Mouse (Mus musculus) MEL (cell line): ENCODE results near the gene Olfr452.

Experiments used
- BHLHE40 ChIP-seq: IDR thresholded peaks from 2 replicates; pipeline ENCODE4 v1.6.1; 2012; ENCODE audit warnings: low read depth, mild to moderate bottlenecking, inconsistent platforms, low read length, improper control_type of control experiment, borderline replicate concordance
- CTCF ChIP-seq, 3 experiments: IDR thresholded peaks in 2 of 3; conservative IDR thresholded peaks in 1 of 3; 2 replicates each; pipeline ENCODE4 v1.5.1; 2011 to 2012; ENCODE audit warnings: low read length in 3 of 3, low read depth in 2 of 3, mild to moderate bottlenecking in 2 of 3, improper control_type of control experiment in 1 of 3, inconsistent platforms in 1 of 3, mixed read lengths in 1 of 3, moderate library complexity in 1 of 3; ENCODE audit not compliant: control insufficient read depth in 1 of 3, insufficient read depth in 1 of 3, poor library complexity in 1 of 3, severe bottlenecking in 1 of 3
- JUND ChIP-seq: IDR thresholded peaks from 2 replicates; pipeline ENCODE4 v1.6.1; 2011; ENCODE audit warnings: low read depth, mild to moderate bottlenecking, improper control_type of control experiment, low read length
- MAX ChIP-seq: IDR thresholded peaks from 2 replicates; pipeline ENCODE4 v1.6.1; 2011; ENCODE audit warnings: low read length, improper control_type of control experiment
- MYC ChIP-seq: IDR thresholded peaks from 2 replicates; pipeline ENCODE4 v1.6.1; 2011; ENCODE audit warnings: low read depth, mild to moderate bottlenecking, low read length, improper control_type of control experiment, moderate library complexity
- NRF1 ChIP-seq: IDR thresholded peaks from 2 replicates; pipeline ENCODE4 v1.6.1; 2014; ENCODE audit warnings: low read depth, mild to moderate bottlenecking, inconsistent platforms, low read length, improper control_type of control experiment, moderate library complexity; ENCODE audit not compliant: poor library complexity, insufficient read depth, severe bottlenecking
- RCOR1 ChIP-seq: IDR thresholded peaks from 2 replicates; pipeline ENCODE4 v1.6.1; 2012; ENCODE audit warnings: low read depth, mild to moderate bottlenecking, inconsistent platforms, low read length, improper control_type of control experiment
- ZC3H11A ChIP-seq: IDR thresholded peaks from 2 replicates; pipeline ENCODE4 v1.6.1; 2012; ENCODE audit warnings: low read depth, mild to moderate bottlenecking, inconsistent platforms, low read length, improper control_type of control experiment

DNA sequence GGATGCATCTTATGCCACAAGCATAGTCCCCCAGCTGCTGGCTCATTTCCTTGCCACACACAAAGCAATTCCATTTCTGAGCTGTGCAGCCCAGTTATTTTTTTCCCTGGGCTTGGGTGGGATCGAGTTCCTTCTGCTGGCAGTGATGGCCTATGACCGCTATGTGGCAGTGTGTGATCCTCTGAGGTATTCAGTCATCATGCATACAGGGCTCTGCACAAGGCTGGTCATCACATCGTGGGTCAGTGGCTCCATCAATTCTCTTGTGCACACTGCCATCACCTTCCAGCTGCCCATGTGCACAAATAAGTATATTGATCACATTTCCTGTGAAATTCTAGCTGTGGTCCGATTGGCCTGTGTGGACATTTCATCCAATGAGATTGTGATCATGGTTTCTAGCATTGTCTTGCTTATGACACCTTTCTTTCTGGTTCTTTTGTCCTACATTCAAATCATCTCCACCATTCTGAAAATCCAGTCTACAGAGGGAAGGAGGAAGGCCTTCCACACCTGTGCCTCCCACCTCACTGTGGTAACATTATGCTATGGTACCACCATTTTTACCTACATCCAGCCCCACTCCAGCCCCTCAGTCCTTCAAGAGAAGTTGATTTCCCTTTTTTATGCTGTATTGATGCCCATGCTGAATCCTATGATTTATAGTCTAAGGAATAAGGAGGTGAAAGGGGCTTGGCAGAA is 5.5 kb downstream of the Olfr452 start:
- TF ChIP-seq MYC (no peak), RCOR1 (no peak), ZC3H11A (no peak), JUND (no peak), CTCF (IDR thresholded peaks at IDR 0.05 in 2 of 3, conservative IDR thresholded peaks at IDR 0.05 in 1 of 3; ENCODE audit: control insufficient read depth in 1 of 3, insufficient read depth in 1 of 3, low read depth in 2 of 3, low read length in 3 of 3, poor library complexity in 1 of 3, severe bottlenecking in 1 of 3) (no peak), MAX (no peak), NRF1 (no peak), BHLHE40 (no peak)
